Mouse (Mus musculus): ENCODE data around the gene Trappc2l.

The Trappc2l gene

DNA sequence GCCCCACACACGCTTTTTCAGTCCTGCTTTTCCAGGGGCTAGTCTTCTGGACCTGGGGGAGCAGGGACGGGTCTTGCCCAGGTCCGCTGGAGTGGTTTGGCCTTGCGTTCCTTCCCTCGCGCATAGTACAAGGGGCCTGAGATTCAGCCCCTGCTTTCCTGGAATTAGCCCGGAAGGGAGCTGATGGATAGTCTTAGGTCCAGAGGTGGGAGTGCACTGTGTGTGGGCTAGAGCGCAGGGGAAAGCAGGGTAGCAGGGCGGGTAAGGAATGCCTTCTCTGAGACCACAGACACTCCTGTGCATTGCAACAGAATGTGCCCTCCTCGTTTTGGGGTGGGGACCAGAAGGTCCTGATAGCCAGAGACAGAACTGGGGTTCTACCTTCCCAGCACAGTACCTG, 34.3 kb upstream of the Trappc2l start:
- in situ Hi-C loops (cut with MboI, MseI) = no loop called here

- in situ Hi-C loops (cut with MboI, MseI) = no loop called here
Measured at GRCm38 (mm10) chr8:122579196-122579595, 32.2 kb upstream of the Trappc2l start.

- in situ Hi-C loops (cut with MboI, MseI) = no loop called here
Measured at GRCm38 (mm10) chr8:122580926-122581325, 30.5 kb upstream of the Trappc2l start.

DNA sequence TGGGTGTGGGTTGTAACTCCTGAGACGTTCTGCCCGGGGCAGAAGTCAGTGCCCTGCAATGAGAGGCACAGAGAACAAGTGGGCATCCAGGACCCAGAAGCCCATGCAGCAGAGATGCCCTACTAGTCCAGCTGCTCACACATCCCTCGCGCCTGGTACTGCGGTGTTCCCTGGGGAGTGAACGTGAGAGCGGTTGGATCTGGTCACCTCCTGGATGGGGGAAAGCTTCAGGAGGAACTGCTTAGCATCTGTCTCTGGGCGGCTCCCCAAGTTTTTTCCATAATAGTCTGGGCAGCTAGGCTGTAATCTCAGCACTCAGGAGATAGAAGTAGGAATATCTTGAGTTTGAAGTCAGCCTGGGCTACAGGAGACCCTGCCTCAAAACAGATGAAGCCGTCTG, 26.5 kb upstream of the Trappc2l start:
- in situ Hi-C loops (cut with MboI, MseI) = no loop called here

- in situ Hi-C loops (cut with MboI, MseI) = no loop called here
Measured at GRCm38 (mm10) chr8:122585411-122585891, 26.0 kb upstream of the Trappc2l start.

- in situ Hi-C loops (cut with MboI, MseI) = no loop called here
Measured at GRCm38 (mm10) chr8:122586171-122586570, 25.3 kb upstream of the Trappc2l start.

DNA sequence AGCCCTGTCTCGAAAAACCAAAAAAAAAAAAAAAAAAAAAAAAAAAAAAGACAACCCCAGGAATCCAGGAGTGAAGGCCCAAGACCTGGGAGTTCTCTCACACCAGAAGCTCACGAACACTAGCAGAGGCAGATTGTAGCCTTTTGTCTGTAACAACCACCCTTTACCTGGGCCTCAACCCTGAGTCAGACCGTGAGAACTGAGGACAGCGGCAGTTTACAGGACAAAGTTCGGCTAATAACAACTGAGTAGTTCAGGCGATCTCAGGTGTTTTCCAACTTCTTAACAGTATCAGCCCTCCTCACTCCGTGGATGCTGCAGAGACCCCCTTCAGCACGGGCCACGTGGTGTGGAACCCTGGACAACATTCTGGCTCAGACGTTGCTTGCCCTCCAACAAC, 24.7 kb upstream of the Trappc2l start:
- in situ Hi-C loops (cut with MboI, MseI) = no loop called here

DNA sequence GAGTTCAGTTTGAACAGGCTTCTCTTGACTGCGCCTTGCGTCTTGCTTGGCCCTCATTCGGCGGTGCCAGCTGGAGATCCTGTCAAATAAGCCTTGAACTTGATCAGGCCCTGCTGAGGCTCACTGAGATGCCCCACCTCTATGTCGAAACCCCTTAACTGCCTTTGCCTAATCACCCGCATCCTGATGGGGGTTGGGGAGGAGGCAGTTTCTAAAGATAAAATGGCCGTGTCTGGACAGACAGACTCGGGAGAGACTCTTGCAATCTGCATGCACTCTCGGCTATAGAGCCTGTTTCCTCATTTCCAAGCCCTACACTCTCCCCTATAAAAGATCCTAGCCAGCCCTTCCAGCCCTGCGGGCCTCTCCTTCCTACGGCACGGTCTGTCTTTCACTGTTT, 18.2 kb upstream of the Trappc2l start:
- in situ Hi-C loops (cut with MboI, MseI) = no loop called here

GRCm38 (mm10) chr8:122593783-122594507, 17.5 kb upstream of the Trappc2l start:
- in situ Hi-C loops (cut with MboI, MseI) = no loop called here

DNA sequence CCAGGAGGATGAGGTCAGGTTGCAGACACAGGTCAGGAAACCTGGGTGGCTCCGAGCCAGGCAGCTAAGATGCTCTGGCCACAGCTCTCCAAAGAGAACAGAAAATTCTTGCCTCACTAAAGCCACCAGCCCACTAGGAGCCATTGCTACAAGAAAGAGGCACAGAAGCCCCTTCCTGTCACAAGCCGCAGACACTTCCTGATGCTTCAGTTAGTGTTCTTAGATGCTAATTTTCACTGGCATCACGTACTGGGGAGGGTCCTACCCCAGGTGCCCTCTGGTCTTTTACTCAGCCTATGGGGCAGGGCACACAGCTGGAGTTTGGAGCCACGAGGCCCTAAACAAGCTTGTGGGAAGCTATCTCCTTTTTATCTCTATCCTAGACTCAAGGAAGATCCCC, 15.4 kb upstream of the Trappc2l start:
- in situ Hi-C loops (cut with MboI, MseI) = no loop called here

- in situ Hi-C loops (cut with MboI, MseI) = no loop called here
Measured at GRCm38 (mm10) chr8:122600666-122601065, 10.8 kb upstream of the Trappc2l start.

- in situ Hi-C loops (cut with MboI, MseI) = no loop called here
Measured at GRCm38 (mm10) chr8:122604640-122605039, 6.8 kb upstream of the Trappc2l start.

GRCm38 (mm10) chr8:122605367-122605766, 6.1 kb upstream of the Trappc2l start:
- in situ Hi-C loops (cut with MboI, MseI) = no loop called here

DNA sequence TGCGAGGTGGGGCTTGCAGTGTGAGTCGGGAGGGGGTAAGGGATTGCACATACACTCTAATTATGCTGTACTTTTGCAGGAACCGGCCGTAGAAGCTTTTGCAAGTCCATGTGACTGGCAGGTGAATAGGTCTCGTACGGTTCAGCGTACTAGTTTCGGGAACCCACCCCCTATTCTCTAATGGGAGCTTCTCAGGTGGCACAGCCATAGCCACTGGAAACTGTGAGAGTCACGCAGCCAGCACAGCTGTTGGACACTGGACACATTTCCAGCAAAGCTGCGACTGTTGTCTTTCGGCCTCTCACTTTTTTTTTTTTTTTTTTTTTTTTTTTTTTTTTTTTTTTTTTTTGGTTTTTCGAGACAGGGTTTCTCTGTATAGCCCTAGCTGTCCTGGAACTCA, 4.6 kb upstream of the Trappc2l start:
- in situ Hi-C loops (cut with MboI, MseI) = no loop called here

GRCm38 (mm10) chr8:122610209-122610608, 1.2 kb upstream of the Trappc2l start:
- in situ Hi-C loops (cut with MboI, MseI) = loop anchor here (5.0 kb wide), 1 partner anchor 328 kb away; the partner anchor contains the start of gene Zfpm1

GRCm38 (mm10) chr8:122610612-122611277, 695 bp upstream of the Trappc2l start:
- in situ Hi-C loops (cut with MboI, MseI) = loop anchor here (5.0 kb wide), 1 partner anchor 328 kb away; the partner anchor contains the start of gene Zfpm1

- in situ Hi-C loops (cut with MboI, MseI) = no loop called here
Measured at GRCm38 (mm10) chr8:122616181-122616905, 4.9 kb downstream of the Trappc2l start.

GRCm38 (mm10) chr8:122617947-122618546, 6.6 kb downstream of the Trappc2l start:
- in situ Hi-C loops (cut with MboI, MseI) = no loop called here

DNA sequence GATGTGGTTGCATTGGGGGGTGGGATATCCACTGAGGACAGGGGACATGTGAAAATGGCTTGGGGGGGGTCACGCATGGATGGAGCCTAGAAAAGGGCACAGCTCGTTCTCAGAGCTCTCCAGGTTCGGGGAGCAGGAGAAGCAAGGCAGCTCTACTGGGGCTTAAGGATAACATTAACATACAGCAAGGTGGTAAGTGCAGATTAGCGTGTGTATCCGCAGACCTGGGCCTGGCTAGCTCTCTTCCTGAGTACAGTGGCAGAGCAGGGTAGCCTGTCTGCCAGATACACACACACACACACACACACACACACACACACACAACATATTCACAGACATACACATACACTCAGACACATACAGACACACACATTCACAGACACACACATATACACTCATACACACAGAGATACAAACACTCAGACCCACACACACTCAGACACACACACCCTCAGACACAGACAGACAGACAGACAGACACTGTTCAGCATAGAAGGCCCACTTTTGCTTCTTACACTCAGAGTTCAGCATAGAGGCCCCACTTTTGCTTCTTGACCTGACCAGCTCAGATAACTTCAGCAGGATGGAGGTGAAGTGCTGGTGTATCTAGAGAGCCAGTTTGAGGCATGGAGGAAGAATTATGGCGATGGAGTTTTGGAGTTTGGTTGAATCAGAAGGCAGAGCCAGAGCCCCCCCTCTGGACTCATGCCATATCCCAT, 7.4 kb downstream of the Trappc2l start:
- in situ Hi-C loops (cut with MboI, MseI) = no loop called here

- in situ Hi-C loops (cut with MboI, MseI) = no loop called here
Measured at GRCm38 (mm10) chr8:122620446-122620845, 9.0 kb downstream of the Trappc2l start.

GRCm38 (mm10) chr8:122622727-122623126, 11.3 kb downstream of the Trappc2l start, which contains the start of gene Pabpn1l:
Gene Pabpn1l, minus strand, starts transcription at chr8:122622739.
- in situ Hi-C loops (cut with MboI, MseI) = no loop called here

Data from regulatory T cell (primary cell).